Mouse (Mus musculus) C2C12 (cell line): ENCODE data around the gene Cck. TPM values are rescaled to one million over a fixed set of nuclear protein-coding genes. Genes with fewer than 3 reads are reported as not detected.

ENCODE experiments used
- H3K27me3 ChIP-seq: one replicate; pipeline ENCODE4 v1.6.1; 2011; ENCODE audit not compliant: control insufficient read depth, insufficient read depth, insufficient read length
- H3K36me3 ChIP-seq: one replicate; pipeline ENCODE4 v1.6.1; 2011; ENCODE audit not compliant: control insufficient read depth, insufficient read depth
- H3K4me3 ChIP-seq: one replicate; pipeline ENCODE4 v1.5.1; 2011; ENCODE audit warnings: mild to moderate bottlenecking, control low read depth; ENCODE audit not compliant: poor library complexity, insufficient read depth, severe bottlenecking
- H3K79me2 ChIP-seq: one replicate; pipeline ENCODE4 v1.6.1; 2011; ENCODE audit not compliant: control insufficient read depth, insufficient read depth
- H3K79me3 ChIP-seq: one replicate; pipeline ENCODE4 v1.6.1; 2011; ENCODE audit warnings: low read depth, control low read depth
- H3ac ChIP-seq: one replicate; pipeline ENCODE3; 2011; ENCODE audit warnings: low read depth; ENCODE audit not compliant: control insufficient read depth, insufficient read length
- CEBPB ChIP-seq: IDR thresholded peaks from one replicate; pipeline ENCODE4 v1.6.1; 2011; ENCODE audit warnings: low read depth, mild to moderate bottlenecking, control low read depth, moderate library complexity
- CTCF ChIP-seq: IDR thresholded peaks from one replicate; pipeline ENCODE4 v1.5.1; 2011; ENCODE audit not compliant: control insufficient read depth, insufficient read depth, insufficient read length
- FOSL1 ChIP-seq: IDR thresholded peaks from one replicate; pipeline ENCODE4 v1.8.0; 2011; ENCODE audit warnings: mild to moderate bottlenecking, low read length; ENCODE audit not compliant: poor library complexity, insufficient read depth, severe bottlenecking
- MAX ChIP-seq: IDR thresholded peaks from one replicate; pipeline ENCODE4 v1.6.1; 2011; ENCODE audit warnings: mild to moderate bottlenecking, control low read depth
- MYOD1 ChIP-seq: IDR thresholded peaks from one replicate; pipeline ENCODE4 v1.6.1; 2011; ENCODE audit warnings: low read depth; ENCODE audit not compliant: control insufficient read depth, insufficient read length
- MYOG ChIP-seq: IDR thresholded peaks from one replicate; pipeline ENCODE4 v1.6.1; 2011; ENCODE audit not compliant: control insufficient read depth, insufficient read length; ENCODE audit errors: extremely low read depth
- USF1 ChIP-seq: IDR thresholded peaks from one replicate; pipeline ENCODE4 v1.6.1; 2011; ENCODE audit warnings: low read depth, mild to moderate bottlenecking, control low read depth, moderate library complexity
- polyA plus RNA-seq: library from polyadenylated mRNA; unstranded; fragments of >200 nt; fragmentation: generic; extraction: Trizol; gene quantifications from one replicate; pipeline ENCODE4 v1.2.1, GENCODE M21; 2012; ENCODE audit warnings: missing spikeins

Gene Cck
- polyA plus RNA-seq, 1 experiment = 2.9 TPM

DNA sequence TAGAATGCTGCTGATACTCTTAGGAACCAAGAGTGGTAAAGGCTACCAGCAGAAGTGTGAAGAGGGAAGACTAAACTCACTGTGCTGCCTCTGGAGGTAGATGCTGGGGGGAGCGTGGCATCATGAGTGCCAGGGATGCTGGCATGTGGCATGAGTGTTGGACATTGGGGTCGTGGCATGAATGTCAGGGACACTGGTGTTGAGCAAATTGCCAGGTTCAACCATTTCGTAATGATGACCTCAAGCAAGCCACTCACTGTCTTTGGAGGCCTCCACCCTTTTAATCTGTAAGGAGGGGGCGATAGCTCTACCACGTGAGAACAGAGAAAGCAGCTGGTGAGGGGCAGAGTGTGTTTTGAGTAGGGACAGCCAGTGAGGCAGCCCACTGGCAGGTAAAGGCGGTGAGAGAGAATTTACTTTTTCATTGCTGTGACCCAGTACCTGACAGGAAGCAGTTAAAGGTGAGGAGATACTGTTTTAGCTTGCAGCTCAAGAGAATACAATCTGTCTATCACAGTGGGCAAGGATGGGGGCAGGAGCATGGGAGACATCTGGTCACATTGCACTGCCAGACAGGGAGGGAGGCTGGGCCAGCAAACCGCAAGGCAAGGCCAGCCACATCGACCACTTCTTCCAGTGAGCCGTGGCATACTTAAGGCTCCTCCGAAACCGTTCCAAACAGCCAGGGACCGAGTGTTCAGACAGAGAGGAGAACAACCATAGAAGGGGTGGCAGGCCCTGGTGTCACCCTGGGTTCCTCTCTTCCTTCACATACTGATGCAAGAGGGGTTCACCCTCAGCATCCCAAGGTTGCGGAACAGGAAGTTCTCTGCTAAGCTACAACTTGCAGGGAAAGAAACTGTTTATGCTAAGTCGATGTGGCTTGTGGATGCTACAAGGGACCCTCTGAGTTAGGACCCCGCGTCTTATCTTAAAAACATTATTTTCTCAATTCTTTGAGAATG, 19.7 kb downstream of the Cck start:
- no peaks in the 10 kb centered on the region for H3K27me3 ChIP-seq
- no peak overlapping the region for H3ac ChIP-seq
- no peaks in the 10 kb centered on the region for H3K36me3 ChIP-seq
- no peak overlapping the region for H3K4me3 ChIP-seq
- TF ChIP-seq CEBPB (no peak), MYOG (no peak), CTCF (no peak), FOSL1 (no peak), USF1 (no peak), MYOD1 (no peak), MAX (no peak)
- no peaks in the 10 kb centered on the region for H3K79me3 ChIP-seq
- H3K79me2 ChIP-seq = no peaks in the 10 kb centered on the region

- no peaks in the 10 kb centered on the region for H3K36me3 ChIP-seq
- no peak overlapping the region for H3K4me3 ChIP-seq
- no peaks in the 10 kb centered on the region for H3K79me2 ChIP-seq
- no peak for TF ChIP-seq CTCF
- TF ChIP-seq MYOG = no peak
- no peak for TF ChIP-seq CEBPB
- no peak for TF ChIP-seq USF1
- no peak for TF ChIP-seq MYOD1
- TF ChIP-seq MAX = no peak
- no peak for TF ChIP-seq FOSL1
- H3K27me3 ChIP-seq = no peaks in the 10 kb centered on the region
- H3ac ChIP-seq = no peak overlapping the region
- no peaks in the 10 kb centered on the region for H3K79me3 ChIP-seq
These were observed 20.7 kb downstream of the Cck start for GRCm38 (mm10) chr9:121474771-121475170.

GRCm38 (mm10) chr9:121469711-121470110, 25.8 kb downstream of the Cck start:
- H3K36me3 ChIP-seq = no peaks in the 10 kb centered on the region
- TF ChIP-seq CEBPB = no peak
- TF ChIP-seq MYOD1 = no peak
- TF ChIP-seq FOSL1 = no peak
- no peak for TF ChIP-seq USF1
- TF ChIP-seq MAX = no peak
- no peak for TF ChIP-seq CTCF
- TF ChIP-seq MYOG = no peak
- no peak overlapping the region for H3ac ChIP-seq
- no peaks in the 10 kb centered on the region for H3K79me2 ChIP-seq
- H3K27me3 ChIP-seq = no peaks in the 10 kb centered on the region
- no peaks in the 10 kb centered on the region for H3K79me3 ChIP-seq
- H3K4me3 ChIP-seq = no peak overlapping the region

DNA sequence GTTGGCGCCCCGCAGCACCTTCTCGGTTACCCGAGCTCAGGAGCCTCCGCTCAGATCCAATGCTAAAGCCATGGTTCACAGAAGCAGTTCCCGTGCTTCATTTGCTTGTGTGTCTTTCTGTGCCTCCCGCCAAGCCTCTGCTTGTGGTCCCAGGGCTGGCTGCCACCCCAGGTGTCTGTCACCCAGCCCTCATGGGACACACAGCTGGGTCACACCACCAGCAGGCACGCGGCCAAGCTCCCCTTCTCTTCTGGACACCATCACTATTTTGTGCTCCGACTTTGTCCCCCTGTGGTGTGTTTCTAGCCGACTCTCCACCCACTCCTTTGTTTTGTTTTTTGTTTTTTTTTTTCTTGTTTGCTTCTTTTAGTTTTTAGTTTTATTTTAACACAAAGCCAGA, 28.0 kb downstream of the Cck start:
- no peaks in the 10 kb centered on the region for H3K79me2 ChIP-seq
- H3K4me3 ChIP-seq = no peak overlapping the region
- H3K79me3 ChIP-seq = no peaks in the 10 kb centered on the region
- no peak for TF ChIP-seq CEBPB
- TF ChIP-seq MAX = no peak
- TF ChIP-seq USF1 = no peak
- no peak for TF ChIP-seq MYOG
- no peak for TF ChIP-seq CTCF
- TF ChIP-seq MYOD1 = no peak
- TF ChIP-seq FOSL1 = no peak
- no peak overlapping the region for H3ac ChIP-seq
- H3K27me3 ChIP-seq = no peaks in the 10 kb centered on the region
- no peaks in the 10 kb centered on the region for H3K36me3 ChIP-seq

- no peaks in the 10 kb centered on the region for H3K27me3 ChIP-seq
- H3ac ChIP-seq = no peak overlapping the region
- no peak for TF ChIP-seq MYOD1
- no peak for TF ChIP-seq FOSL1
- no peak for TF ChIP-seq CTCF
- TF ChIP-seq USF1 = no peak
- TF ChIP-seq MAX = no peak
- TF ChIP-seq MYOG = no peak
- no peak for TF ChIP-seq CEBPB
- no peaks in the 10 kb centered on the region for H3K79me3 ChIP-seq
- H3K79me2 ChIP-seq = no peaks in the 10 kb centered on the region
- H3K4me3 ChIP-seq = no peak overlapping the region
- H3K36me3 ChIP-seq = peaks cover 5% of the 10 kb centered on the region
These were observed 35.0 kb downstream of the Cck start for GRCm38 (mm10) chr9:121460527-121460926.

- no peak for TF ChIP-seq CTCF
- TF ChIP-seq CEBPB = no peak
- TF ChIP-seq MAX = no peak
- no peak overlapping the region for H3ac ChIP-seq
- H3K79me3 ChIP-seq = no peaks in the 10 kb centered on the region
- no peak overlapping the region for H3K4me3 ChIP-seq
- H3K36me3 ChIP-seq = peaks cover 5% of the 10 kb centered on the region
- no peaks in the 10 kb centered on the region for H3K27me3 ChIP-seq
- no peaks in the 10 kb centered on the region for H3K79me2 ChIP-seq
These were observed 35.5 kb downstream of the Cck start for GRCm38 (mm10) chr9:121459950-121460349.
